Mouse (Mus musculus) heart, adult 2 months (tissue): Measurements from ENCODE around the gene Olah.

Source experiments
- CTCF ChIP-seq: fragments of 200-600 bp; IDR thresholded peaks from 2 replicates; pipeline ENCODE4 v1.8.1; 2022; ENCODE audit warnings: antibody characterized with exemption, mild to moderate bottlenecking, moderate library complexity
- EP300 ChIP-seq: fragments of 200-500 bp; IDR thresholded peaks from 2 replicates; pipeline ENCODE4 v1.6.1; 2011; ENCODE audit warnings: low read depth, low read length, control low read depth; ENCODE audit not compliant: insufficient read depth
- POLR2A ChIP-seq: fragments of 200-500 bp; IDR thresholded peaks from 2 replicates; pipeline ENCODE4 v1.6.1; 2011; ENCODE audit warnings: mild to moderate bottlenecking, low read depth, low read length, control low read depth; ENCODE audit not compliant: insufficient read depth

DNA sequence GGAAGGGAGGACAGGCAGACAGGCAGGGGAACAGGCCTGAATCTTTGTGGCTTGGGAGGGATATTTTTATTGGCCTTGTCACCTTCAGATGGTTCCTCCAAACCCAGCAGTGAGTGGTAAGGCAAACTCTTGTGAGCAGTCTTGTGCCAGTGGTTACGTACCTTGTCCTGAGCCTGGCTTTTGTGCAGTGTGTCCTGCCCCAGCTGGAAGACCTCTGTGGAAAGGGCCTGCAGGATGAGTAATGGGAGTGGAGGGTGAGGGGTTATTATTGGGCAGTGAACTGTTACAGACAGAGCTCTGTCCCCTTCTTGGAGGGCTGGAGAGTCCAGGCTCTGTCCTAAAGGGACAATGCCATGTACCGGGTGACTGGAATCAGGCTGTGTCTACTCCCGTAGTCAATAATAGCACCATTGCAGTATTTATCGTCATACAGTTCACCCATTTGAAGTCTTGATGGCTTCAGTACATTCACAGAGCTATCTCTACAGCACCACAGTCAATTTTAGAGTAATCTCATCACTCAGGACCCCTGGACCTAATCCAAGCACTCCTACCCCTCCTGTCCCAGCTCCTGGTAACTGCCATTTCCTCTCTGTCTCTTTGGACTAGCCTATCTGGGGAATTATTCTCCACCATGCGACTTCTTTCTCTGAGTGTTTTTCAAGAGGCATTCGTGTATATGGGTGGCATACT is 38.5 kb upstream of the Olah start:
- TF ChIP-seq EP300 (no peak), POLR2A (no peak), CTCF (no peak)
